Mouse (Mus musculus) liver, embryonic 14.5 days (tissue): ENCODE measurements around the gene Nnmt.

Experiments
- CTCF ChIP-seq: IDR thresholded peaks from 2 replicates; pipeline ENCODE4 v1.5.1; 2016; ENCODE audit warnings: antibody characterized with exemption, low read depth, control low read depth
- EP300 ChIP-seq: IDR thresholded peaks from 2 replicates; pipeline ENCODE4 v1.6.1; 2016; ENCODE audit warnings: antibody characterized with exemption, low read depth

DNA sequence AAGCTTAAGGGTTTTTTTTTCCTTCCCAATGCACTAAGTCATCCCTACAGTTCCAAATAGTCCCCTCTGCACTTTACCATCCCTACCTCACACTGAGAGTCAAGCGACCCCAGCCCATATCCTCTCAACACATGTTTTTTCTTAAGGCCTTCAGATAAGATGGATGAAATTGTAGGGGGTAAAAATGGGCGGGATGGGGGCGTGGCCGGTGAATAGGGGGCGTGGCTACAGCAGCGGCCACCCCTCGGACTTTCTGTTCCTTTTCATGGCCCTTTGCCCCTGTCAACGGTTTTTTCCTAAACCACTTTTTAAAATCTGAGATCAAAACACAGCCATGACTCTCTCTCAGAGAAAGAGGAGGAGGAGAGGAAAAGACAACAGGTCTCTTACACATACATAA lies 49.8 kb upstream of the Nnmt start:
- no peak for TF ChIP-seq EP300
- TF ChIP-seq CTCF = no peak
